In genomic region chr1:75253849-75254624, GRCm38 (mm10) we compare ENCODE assay signal across 9 mouse cellular contexts. TPM values are rescaled to one million over a fixed set of nuclear protein-coding genes. Genes with fewer than 3 reads are reported as not detected.
DNase-seq lines count a peak whose midpoint lies in the region; ATAC-seq lines count a peak whose summit lies in the region.
"Had no signal": no experiment of that assay in that cellular context is flagged by ENCODE, and none has a peak within 500 bp of the region (broad histone marks: within the 10 kb centered on the region; RNA-seq: fewer than 3 reads in every experiment).

No protein-coding gene starts in this region.

- DNase-seq in cerebellum, adult 11 months: peak; percentile 84
- peak; percentile 82 for DNase-seq in MN1 (ENCODE audit: low spot score)
- peak; percentile 92 to 94 for DNase-seq in cerebellum, postnatal 25 days
- peak; percentile 74 for DNase-seq in gastrocnemius, postnatal 14 days
- DNase-seq in layer of hippocampus, postnatal 36 days: peak; percentile 79 to 85
- DNase-seq in mesoderm, embryonic 11.5 days (ENCODE audit: low read depth, low spot score): peak; percentile 85
- DNase-seq in spleen, postnatal 10 days (ENCODE audit: low spot score in 2 of 2): peak; percentile 93 to 94

- ATAC-seq in cerebellum, adult (ENCODE audit: insufficient number of reproducible peaks, low FRiP score, low TSS enrichment): no peak; the same call in 1 of the 2 replicates

- intact Hi-C loops in gastrocnemius, postnatal 14 days (cut with DNase I; ENCODE audit: low total_unique reads): no loop called here

RNA-seq across cellular contexts. Expression of gene Ptprn, which starts 10.3 kb away (rescaled TPM):
- total RNA-seq in gastrocnemius, postnatal 14 days (2021): under 1 TPM; 0.08 to 0.13 TPM
- total RNA-seq in layer of hippocampus, postnatal 36 days (2021): 100 to 1,000 TPM; 372 to 375 TPM

RNA-seq across cellular contexts. Expression of gene Dnajb2, which starts 17.8 kb away (rescaled TPM):
- total RNA-seq in gastrocnemius, postnatal 14 days (2021): 10 to 100 TPM; 32.4 to 33.2 TPM
- total RNA-seq in layer of hippocampus, postnatal 36 days (2021): 10 to 100 TPM; 74.3 to 75.8 TPM

RNA-seq across cellular contexts. Expression of gene A630095N17Rik, which starts 22.1 kb away (rescaled TPM):
- not detected for total RNA-seq in gastrocnemius, postnatal 14 days (2021)
- total RNA-seq in layer of hippocampus, postnatal 36 days (2021): not detected
- total RNA-seq: layer of hippocampus, adult 8-10 months had no signal

RNA-seq across cellular contexts. Expression of gene Resp18, which starts 24.2 kb away (rescaled TPM):
- total RNA-seq in gastrocnemius, postnatal 14 days (2021): not detected
- 100 to 1,000 TPM in 1 of 2 experiments, 10 to 100 TPM in 1; 81.7 to 106 TPM for total RNA-seq in layer of hippocampus, postnatal 36 days (2021)

RNA-seq across cellular contexts. Expression of gene Tuba4a, which starts 34.4 kb away (rescaled TPM):
- total RNA-seq in gastrocnemius, postnatal 14 days (2021): 100 to 1,000 TPM; 475 to 599 TPM
- total RNA-seq in layer of hippocampus, postnatal 36 days (2021): 100 to 1,000 TPM; 517 to 555 TPM

Comparison
In these comparisons a context has a peak if more than half of its experiments do, and no peak if none do; other contexts are left out.
1. RNA of gene Ptprn, which starts 10.3 kb away (total RNA-seq): 372 to 375 TPM in layer of hippocampus, postnatal 36 days; 0.08 to 0.13 TPM in gastrocnemius, postnatal 14 days; every median in the first group is over 100 times any median in the second.
2. Peak in every context shown above with its lines, with median percentiles within 50 percentile points of each other: DNase-seq.